Mouse (Mus musculus): ENCODE data around the gene Apol9b. TPM values are rescaled to one million over a fixed set of nuclear protein-coding genes. Genes with fewer than 3 reads are reported as not detected.
A peak's percentile ranks its signal among the peaks of the same experiment; 100 is the strongest.
"Not testable (repeated sequence)": the region's sequence is repeated elsewhere in the genome, so short reads cannot be mapped to it uniquely, and the experiment has no call there.

Apol9b gene
- not detected in 2 replicates for polyA plus RNA-seq (2016; fragmentation: Nextera tagmentation; extraction: Ambion mirVana)

- not testable (repeated sequence) for H3K9ac ChIP-seq; H3K27me3 ChIP-seq; H3K4me1 ChIP-seq; ATAC-seq (ENCODE audit: insufficient number of reproducible peaks, insufficient read depth, low FRiP score, low TSS enrichment); H3K4me2 ChIP-seq (replicated peaks); H3K27ac ChIP-seq; H3K4me3 ChIP-seq; H3K36me3 ChIP-seq; H3K9me3 ChIP-seq
- 53% methylated on average over 2 of the region's 4 CpGs for WGBS
These were observed at the start of gene Apol9b for GRCm38 (mm10) chr15:77728739-77729138. Apol9b (plus strand) TSS chr15:77729039.

- not testable (repeated sequence) for H3K9me3 ChIP-seq; H3K9ac ChIP-seq; H3K27ac ChIP-seq; H3K4me3 ChIP-seq; H3K4me1 ChIP-seq; ATAC-seq (ENCODE audit: insufficient number of reproducible peaks, insufficient read depth, low FRiP score, low TSS enrichment); H3K36me3 ChIP-seq; H3K4me2 ChIP-seq (replicated peaks); H3K27me3 ChIP-seq
- WGBS = 8% methylated on average over 11 of the region's 11 CpGs
These were observed 44.9 kb upstream of the Apol9b start for GRCm38 (mm10) chr15:77683944-77684343.

GRCm38 (mm10) chr15:77691532-77692311 is 37.1 kb upstream of the Apol9b start:
- not testable (repeated sequence) for ATAC-seq (ENCODE audit: insufficient number of reproducible peaks, insufficient read depth, low FRiP score, low TSS enrichment); H3K27ac ChIP-seq; H3K9me3 ChIP-seq; H3K4me1 ChIP-seq; H3K36me3 ChIP-seq; H3K27me3 ChIP-seq
- H3K9ac ChIP-seq = peak overlapping the region; percentile 20; the same call in 1 of the 2 replicates
- 7% methylated on average over 19 of the region's 20 CpGs for WGBS
- peak overlapping the region; percentile 23 for H3K4me3 ChIP-seq
- peak overlapping the region; percentile 42 for H3K4me2 ChIP-seq (replicated peaks)

DNA sequence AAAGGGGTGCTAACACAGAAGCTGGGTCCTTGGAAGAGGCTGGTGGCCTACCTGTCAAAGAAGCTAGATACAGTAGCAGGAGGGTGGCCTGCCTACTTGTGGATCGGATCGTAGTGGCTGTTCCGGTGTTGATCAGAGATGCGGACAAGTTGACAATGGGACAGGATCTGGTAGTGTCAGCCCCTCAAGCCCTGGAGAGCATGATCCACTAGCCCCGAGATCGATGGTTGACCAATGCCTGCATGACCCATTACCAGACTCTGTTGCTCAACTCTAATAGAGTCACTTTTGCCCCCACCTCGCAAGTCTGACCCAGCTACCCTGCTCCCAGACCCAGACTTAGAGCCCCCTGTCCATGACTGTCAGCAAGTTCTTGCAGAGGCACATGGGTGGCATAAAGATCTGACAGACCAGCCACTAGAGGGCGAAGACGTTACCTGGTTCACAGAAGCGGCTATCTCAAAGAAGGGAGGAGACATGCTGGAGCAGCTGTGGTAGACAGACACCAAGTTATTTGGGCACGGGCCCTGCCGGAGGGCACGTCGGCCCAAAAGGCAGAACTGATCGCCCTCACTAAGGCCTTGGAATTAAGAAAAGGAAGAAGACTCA is 34.0 kb upstream of the Apol9b start:
- H3K27me3 ChIP-seq; ATAC-seq (ENCODE audit: insufficient number of reproducible peaks, insufficient read depth, low FRiP score, low TSS enrichment); H3K9ac ChIP-seq; H3K36me3 ChIP-seq; H3K27ac ChIP-seq; H3K4me3 ChIP-seq; H3K4me2 ChIP-seq (replicated peaks); H3K9me3 ChIP-seq; H3K4me1 ChIP-seq: not testable (repeated sequence)
- 33% methylated on average over 11 of the region's 15 CpGs for WGBS

- not testable (repeated sequence) for H3K4me2 ChIP-seq (replicated peaks); H3K27ac ChIP-seq; H3K27me3 ChIP-seq; H3K4me1 ChIP-seq; ATAC-seq (ENCODE audit: insufficient number of reproducible peaks, insufficient read depth, low FRiP score, low TSS enrichment); H3K36me3 ChIP-seq; H3K9me3 ChIP-seq; H3K9ac ChIP-seq; H3K4me3 ChIP-seq
- 76% methylated on average over 4 of the region's 4 CpGs for WGBS
These were observed 30.2 kb upstream of the Apol9b start, which contains the start of gene Apol7e for GRCm38 (mm10) chr15:77698656-77699055. Apol7e (plus strand) TSS chr15:77698857.

GRCm38 (mm10) chr15:77705306-77705705 is 23.5 kb upstream of the Apol9b start:
- H3K36me3 ChIP-seq; ATAC-seq (ENCODE audit: insufficient number of reproducible peaks, insufficient read depth, low FRiP score, low TSS enrichment); H3K27me3 ChIP-seq; H3K4me2 ChIP-seq (replicated peaks); H3K9me3 ChIP-seq; H3K4me3 ChIP-seq; H3K9ac ChIP-seq; H3K27ac ChIP-seq; H3K4me1 ChIP-seq: not testable (repeated sequence)
- WGBS = 84% methylated on average over 3 of the region's 3 CpGs

DNA sequence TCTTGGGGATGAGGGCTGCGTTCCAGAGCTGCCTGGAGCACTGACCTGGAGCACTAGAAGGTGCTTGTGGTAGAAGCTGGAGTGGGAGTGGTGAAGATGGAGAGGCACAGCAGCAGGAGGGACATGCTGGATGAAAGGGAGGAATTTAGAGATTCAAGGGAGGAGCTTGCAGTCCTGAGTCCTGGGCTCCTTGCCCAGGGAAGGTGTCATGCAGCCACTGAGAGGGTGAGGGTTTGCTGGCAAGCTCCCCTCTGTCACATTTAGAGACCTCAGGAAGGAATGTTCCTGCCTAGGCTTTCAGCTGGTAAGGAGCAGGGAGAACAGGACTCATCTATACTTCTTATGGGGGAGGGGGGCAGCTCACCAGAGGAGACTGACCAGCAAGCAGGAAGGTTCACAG is 19.9 kb upstream of the Apol9b start:
- not testable (repeated sequence) for H3K4me3 ChIP-seq; H3K9ac ChIP-seq; H3K4me1 ChIP-seq; ATAC-seq (ENCODE audit: insufficient number of reproducible peaks, insufficient read depth, low FRiP score, low TSS enrichment); H3K4me2 ChIP-seq (replicated peaks); H3K27me3 ChIP-seq; H3K9me3 ChIP-seq; H3K27ac ChIP-seq; H3K36me3 ChIP-seq
- WGBS = 67% methylated on average over 1 of the region's 1 CpGs

GRCm38 (mm10) chr15:77718240-77718639 is 10.6 kb upstream of the Apol9b start:
- not testable (repeated sequence) for H3K9me3 ChIP-seq; H3K36me3 ChIP-seq; H3K4me2 ChIP-seq (replicated peaks); H3K27me3 ChIP-seq; H3K4me3 ChIP-seq; H3K9ac ChIP-seq; H3K27ac ChIP-seq; H3K4me1 ChIP-seq; ATAC-seq (ENCODE audit: insufficient number of reproducible peaks, insufficient read depth, low FRiP score, low TSS enrichment)
- WGBS = 74% methylated on average over 2 of the region's 6 CpGs

- H3K9me3 ChIP-seq; H3K4me1 ChIP-seq; H3K27ac ChIP-seq; H3K4me3 ChIP-seq; H3K4me2 ChIP-seq (replicated peaks); H3K27me3 ChIP-seq; H3K36me3 ChIP-seq; H3K9ac ChIP-seq; ATAC-seq (ENCODE audit: insufficient number of reproducible peaks, insufficient read depth, low FRiP score, low TSS enrichment): not testable (repeated sequence)
- WGBS = no CpG with 5 or more reads among the region's 3 CpGs
These were observed 7.3 kb upstream of the Apol9b start for GRCm38 (mm10) chr15:77721509-77721908.

- H3K4me1 ChIP-seq; H3K27ac ChIP-seq; H3K27me3 ChIP-seq; H3K4me2 ChIP-seq (replicated peaks); H3K9me3 ChIP-seq; H3K36me3 ChIP-seq; ATAC-seq (ENCODE audit: insufficient number of reproducible peaks, insufficient read depth, low FRiP score, low TSS enrichment); H3K9ac ChIP-seq; H3K4me3 ChIP-seq: not testable (repeated sequence)
- 26% methylated on average over 2 of the region's 10 CpGs for WGBS
These were observed 4.5 kb upstream of the Apol9b start for GRCm38 (mm10) chr15:77724208-77724911.

- not testable (repeated sequence) for H3K4me2 ChIP-seq (replicated peaks); ATAC-seq (ENCODE audit: insufficient number of reproducible peaks, insufficient read depth, low FRiP score, low TSS enrichment); H3K27me3 ChIP-seq; H3K4me1 ChIP-seq; H3K27ac ChIP-seq; H3K9me3 ChIP-seq; H3K9ac ChIP-seq; H3K36me3 ChIP-seq; H3K4me3 ChIP-seq
- whole genome bisulfite sequencing = 84% methylated on average over 6 of the region's 6 CpGs
These were observed 3.3 kb upstream of the Apol9b start for GRCm38 (mm10) chr15:77725393-77726020.
